Mouse (Mus musculus) cerebellum, adult 2 months (tissue): ENCODE data around the gene Lcn12.

Experiments
- CTCF ChIP-seq: fragments of 200-500 bp; IDR thresholded peaks from 2 replicates; pipeline ENCODE4 v1.5.1; 2011; ENCODE audit warnings: low read depth, mild to moderate bottlenecking, control low read depth, low read length, moderate library complexity, borderline replicate concordance; ENCODE audit not compliant: insufficient read depth
- POLR2A ChIP-seq: fragments of 200-500 bp; IDR thresholded peaks from 2 replicates; pipeline ENCODE4 v1.6.1; 2011; ENCODE audit warnings: low read length, control low read depth, borderline replicate concordance; ENCODE audit not compliant: insufficient read depth

GRCm38 (mm10) chr2:25526510-25527302 is 33.0 kb upstream of the Lcn12 start:
- TF ChIP-seq CTCF = no peak
- no peak for TF ChIP-seq POLR2A
